Mouse (Mus musculus) left cerebral cortex, adult 9 months (tissue): ENCODE measurements around the gene Eml4.
A peak's percentile ranks its signal among the peaks of the same experiment; 100 is the strongest.

Experiments used
- DNase-seq, 2 experiments: peaks; one replicate each; pipeline ENCODE4 v3.0.0; 2022; ENCODE audit warnings: low spot score in 2 of 2

The Eml4 gene

GRCm38 (mm10) chr17:83350379-83351091 is at the start of gene Eml4:
Gene Eml4 (plus strand): TSS chr17:83350931.
- peak; percentile 81 to 95 for DNase-seq

GRCm38 (mm10) chr17:83301433-83301832 is 49.3 kb upstream of the Eml4 start:
- no peak for DNase-seq

- DNase-seq: no peak
These were observed 46.5 kb upstream of the Eml4 start for GRCm38 (mm10) chr17:83304089-83304822.

GRCm38 (mm10) chr17:83306964-83307640 is 43.6 kb upstream of the Eml4 start:
- no peak for DNase-seq

- DNase-seq: no peak
These were observed 43.0 kb upstream of the Eml4 start for GRCm38 (mm10) chr17:83307641-83308296.

GRCm38 (mm10) chr17:83308451-83308850 is 42.3 kb upstream of the Eml4 start:
- no peak for DNase-seq

GRCm38 (mm10) chr17:83309243-83309642 is 41.5 kb upstream of the Eml4 start:
- no peak for DNase-seq

- no peak for DNase-seq
These were observed 38.9 kb upstream of the Eml4 start for GRCm38 (mm10) chr17:83311806-83312205.

- DNase-seq: peak in 1 of 2 experiments; percentile 38
These were observed 38.4 kb upstream of the Eml4 start for GRCm38 (mm10) chr17:83312244-83312918.

GRCm38 (mm10) chr17:83313046-83313689 is 37.6 kb upstream of the Eml4 start:
- no peak for DNase-seq

- DNase-seq: no peak
These were observed 35.3 kb upstream of the Eml4 start for GRCm38 (mm10) chr17:83315476-83315875.

- peak in 1 of 2 experiments; percentile 35 for DNase-seq
These were observed 28.0 kb upstream of the Eml4 start for GRCm38 (mm10) chr17:83322621-83323335.

GRCm38 (mm10) chr17:83323410-83324268 is 27.1 kb upstream of the Eml4 start:
- DNase-seq: no peak

GRCm38 (mm10) chr17:83324269-83324616 is 26.5 kb upstream of the Eml4 start:
- DNase-seq: no peak

- no peak for DNase-seq
These were observed 15.5 kb upstream of the Eml4 start for GRCm38 (mm10) chr17:83335183-83335584.

- DNase-seq: no peak
These were observed 13.5 kb upstream of the Eml4 start for GRCm38 (mm10) chr17:83337051-83337898.

GRCm38 (mm10) chr17:83339368-83340085 is 11.2 kb upstream of the Eml4 start:
- no peak for DNase-seq
